Mouse (Mus musculus) cerebellum, adult (tissue): ENCODE data around the gene Hist1h3h.
A peak's percentile ranks its signal among the peaks of the same experiment; 100 is the strongest.
"Not testable (repeated sequence)": the region's sequence is repeated elsewhere in the genome, so short reads cannot be mapped to it uniquely, and the experiment has no call there.

ENCODE experiments used
- ATAC-seq: cut with Nextera tagmentation; 2 replicates; pipeline ENCODE4 v1.9.2; 2017; ENCODE audit warnings: mild to moderate bottlenecking, moderate library complexity, mixed read lengths; ENCODE audit not compliant: insufficient number of reproducible peaks, low FRiP score, low TSS enrichment

The Hist1h3h gene

DNA sequence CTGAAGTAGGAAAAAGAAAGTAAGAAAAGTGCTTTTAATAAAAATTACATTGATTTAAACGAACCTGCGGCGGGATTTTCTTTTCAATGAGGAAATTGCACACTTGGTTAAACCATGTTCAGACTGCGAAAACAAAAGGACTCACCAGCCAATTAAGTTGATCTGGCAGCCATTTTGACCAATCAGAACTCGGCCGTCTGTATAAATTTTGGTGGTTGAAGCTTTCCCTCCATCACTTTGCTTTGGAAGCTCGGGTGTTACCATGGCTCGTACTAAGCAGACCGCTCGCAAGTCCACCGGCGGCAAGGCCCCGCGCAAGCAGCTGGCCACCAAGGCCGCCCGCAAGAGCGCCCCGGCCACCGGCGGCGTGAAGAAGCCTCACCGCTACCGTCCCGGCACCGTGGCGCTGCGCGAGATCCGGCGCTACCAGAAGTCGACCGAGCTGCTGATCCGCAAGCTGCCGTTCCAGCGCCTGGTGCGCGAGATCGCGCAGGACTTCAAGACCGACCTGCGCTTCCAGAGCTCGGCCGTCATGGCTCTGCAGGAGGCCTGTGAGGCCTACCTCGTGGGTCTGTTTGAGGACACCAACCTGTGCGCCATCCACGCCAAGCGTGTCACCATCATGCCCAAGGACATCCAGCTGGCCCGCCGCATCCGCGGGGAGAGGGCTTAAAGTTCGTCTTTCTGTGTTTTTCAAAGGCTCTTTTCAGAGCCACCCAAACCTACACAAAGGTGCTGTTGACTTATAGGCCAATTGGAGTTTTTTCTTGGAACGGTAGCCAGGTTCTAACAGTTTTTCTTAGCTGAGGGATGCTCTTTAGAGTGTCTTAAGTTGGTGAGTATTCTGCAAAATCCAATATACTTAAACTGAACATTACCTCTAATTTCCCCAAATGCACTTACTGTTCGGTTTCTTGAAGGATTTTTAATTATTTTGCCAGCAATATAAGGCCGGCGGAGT is at the start of gene Hist1h3h:
Gene Hist1h3h (plus strand): TSS at position 263 of the 961 bp plus-strand sequence.
- ATAC-seq: peak; percentile 36; the same call in 1 of the 2 replicates

DNA sequence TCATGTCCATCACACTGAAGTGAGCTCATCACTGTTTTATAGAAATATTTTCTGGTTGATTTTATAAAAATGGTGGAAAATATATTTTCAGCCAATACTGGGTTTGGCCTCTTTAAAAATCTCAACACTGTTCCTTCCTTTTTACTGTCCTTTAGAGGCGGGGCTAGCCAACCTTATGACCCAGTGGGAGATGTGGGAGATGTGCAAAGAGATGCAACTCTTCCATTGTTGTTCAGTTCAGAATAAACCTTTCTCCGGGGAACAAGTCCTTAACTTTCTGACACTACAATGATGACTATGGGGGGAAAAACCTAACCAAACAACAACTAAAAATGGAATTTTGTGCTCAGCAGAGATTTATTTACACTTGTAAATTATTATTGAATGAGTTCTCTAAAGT is 40.2 kb upstream of the Hist1h3h start, which contains the start of gene Olfr1360:
Gene Olfr1360 (minus strand): TSS at position 101 of the 400 bp plus-strand sequence.
- no peak for ATAC-seq

DNA sequence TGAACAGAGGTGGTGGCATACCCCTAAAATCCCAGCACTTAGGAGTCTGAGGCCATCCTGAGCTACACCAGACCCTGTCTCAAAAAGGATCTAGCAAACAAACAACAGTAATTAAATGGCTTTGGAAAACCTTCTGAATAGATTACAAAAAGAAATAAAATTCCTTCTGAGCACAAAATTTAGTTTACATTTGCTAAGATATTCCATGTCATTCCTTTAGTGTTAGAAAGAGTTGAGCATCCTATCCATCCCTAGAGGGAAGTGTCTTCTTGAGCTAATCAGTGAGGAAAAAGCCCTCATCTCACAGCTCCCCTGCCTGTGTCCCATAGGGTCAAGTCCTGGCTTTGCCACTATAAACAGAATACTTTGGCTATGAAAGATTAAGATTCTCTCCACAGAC is 19.6 kb upstream of the Hist1h3h start, which contains the start of gene Olfr1359:
Gene Olfr1359 (plus strand): TSS at position 301 of the 400 bp plus-strand sequence.
- no peak for ATAC-seq

- ATAC-seq: no peak
Observed at GRCm38 (mm10) chr13:21706669-21707068, 10.8 kb upstream of the Hist1h3h start.

DNA sequence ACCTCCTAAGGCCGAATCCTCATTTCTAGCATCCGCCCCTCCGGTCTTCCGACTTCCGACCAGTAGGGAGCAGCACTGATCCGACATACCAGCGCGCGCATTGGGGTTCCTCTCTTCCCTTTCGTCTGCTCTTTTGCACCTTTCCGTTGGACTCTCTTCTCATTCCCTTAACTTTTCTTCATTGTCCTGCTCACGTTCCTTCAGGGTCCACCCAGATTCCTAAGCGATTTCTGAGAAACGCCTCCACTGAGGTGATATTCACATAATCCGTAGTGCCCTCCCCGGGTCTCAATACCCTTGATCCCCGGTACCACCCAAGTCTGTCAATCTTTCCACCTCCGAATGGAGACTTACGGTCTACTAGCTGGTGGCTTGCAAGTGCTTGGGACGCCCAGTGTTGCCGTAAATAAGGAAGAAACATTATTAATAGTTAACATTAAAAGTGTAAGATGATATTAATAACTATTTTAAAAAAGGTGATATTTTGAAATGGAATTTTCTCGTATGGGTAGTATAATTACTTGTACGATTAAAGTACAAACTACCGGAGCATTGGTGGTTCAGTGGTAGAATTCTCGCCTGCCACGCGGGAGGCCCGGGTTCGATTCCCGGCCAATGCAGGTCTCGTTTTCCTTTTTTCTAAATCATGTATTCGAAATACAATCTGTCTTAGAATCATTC is 7.3 kb upstream of the Hist1h3h start:
- peak; percentile 83 for ATAC-seq

DNA sequence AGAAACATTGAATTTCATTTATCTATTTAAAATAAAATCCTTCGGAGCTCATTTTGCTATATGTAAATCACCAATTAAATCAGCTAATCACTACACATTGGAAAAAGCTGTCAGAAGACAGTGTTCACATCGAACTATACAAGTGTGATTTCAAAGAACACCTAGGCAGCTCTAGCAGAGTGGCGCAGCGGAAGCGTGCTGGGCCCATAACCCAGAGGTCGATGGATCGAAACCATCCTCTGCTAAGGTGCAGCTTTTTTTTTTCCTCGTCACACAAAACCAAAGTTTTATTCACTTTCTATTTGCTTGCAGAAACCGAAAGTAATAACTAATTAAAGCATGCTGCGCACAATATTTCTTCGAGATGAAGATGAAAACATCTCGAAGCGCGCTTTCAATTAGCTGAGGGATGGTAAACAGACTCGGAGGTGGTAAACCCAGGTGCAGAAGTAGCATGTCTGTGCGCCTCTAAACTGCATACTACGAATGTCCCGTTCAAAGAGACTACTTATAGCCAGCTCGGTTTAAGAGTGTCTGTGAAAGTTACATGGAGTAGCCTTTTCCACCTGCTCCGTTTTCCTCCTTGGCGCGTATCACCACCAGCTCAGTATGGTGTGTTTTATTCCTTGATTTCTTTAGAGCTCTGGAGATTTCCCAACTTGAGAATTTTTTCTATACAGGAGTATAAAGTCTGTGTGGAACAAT is 6.5 kb upstream of the Hist1h3h start:
- ATAC-seq: peak; percentile 38; the same call in 1 of the 2 replicates

GRCm38 (mm10) chr13:21711698-21712097 is 5.8 kb upstream of the Hist1h3h start:
- no peak for ATAC-seq

DNA sequence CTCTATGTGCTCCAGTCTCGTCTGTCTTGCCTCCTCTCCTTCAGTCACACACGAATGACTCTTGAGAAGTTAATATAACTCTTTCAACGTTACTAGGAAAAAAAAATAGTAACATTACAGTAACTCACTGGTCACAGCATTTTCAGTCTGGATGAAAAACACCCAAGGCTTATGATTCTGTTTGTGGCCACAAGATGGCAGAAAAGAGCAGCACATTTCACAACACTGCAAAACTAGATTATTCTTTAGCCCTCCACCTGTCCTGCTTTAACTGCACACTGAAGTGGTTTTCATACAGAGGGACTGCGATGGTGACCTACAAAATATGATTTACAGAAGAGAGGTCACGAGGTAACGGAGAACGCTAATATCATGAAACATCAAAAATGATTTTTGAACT is 2.7 kb upstream of the Hist1h3h start:
- ATAC-seq: no peak; the same call in 1 of the 2 replicates

GRCm38 (mm10) chr13:21715131-21715863 is 2.2 kb upstream of the Hist1h3h start:
- ATAC-seq: no peak

- ATAC-seq: peak; percentile 96
Observed at GRCm38 (mm10) chr13:21715864-21716539, 1.5 kb upstream of the Hist1h3h start, which contains the start of the genes Hist1h2bl and Hist1h2ai. Hist1h2bl (minus strand) TSS chr13:21716143. Hist1h2ai (plus strand) TSS chr13:21716422.

GRCm38 (mm10) chr13:21716540-21717391 is 693 bp upstream of the Hist1h3h start:
- ATAC-seq: not testable (repeated sequence)

- ATAC-seq: no peak
Observed at GRCm38 (mm10) chr13:21718381-21719080, 1.1 kb downstream of the Hist1h3h start.

DNA sequence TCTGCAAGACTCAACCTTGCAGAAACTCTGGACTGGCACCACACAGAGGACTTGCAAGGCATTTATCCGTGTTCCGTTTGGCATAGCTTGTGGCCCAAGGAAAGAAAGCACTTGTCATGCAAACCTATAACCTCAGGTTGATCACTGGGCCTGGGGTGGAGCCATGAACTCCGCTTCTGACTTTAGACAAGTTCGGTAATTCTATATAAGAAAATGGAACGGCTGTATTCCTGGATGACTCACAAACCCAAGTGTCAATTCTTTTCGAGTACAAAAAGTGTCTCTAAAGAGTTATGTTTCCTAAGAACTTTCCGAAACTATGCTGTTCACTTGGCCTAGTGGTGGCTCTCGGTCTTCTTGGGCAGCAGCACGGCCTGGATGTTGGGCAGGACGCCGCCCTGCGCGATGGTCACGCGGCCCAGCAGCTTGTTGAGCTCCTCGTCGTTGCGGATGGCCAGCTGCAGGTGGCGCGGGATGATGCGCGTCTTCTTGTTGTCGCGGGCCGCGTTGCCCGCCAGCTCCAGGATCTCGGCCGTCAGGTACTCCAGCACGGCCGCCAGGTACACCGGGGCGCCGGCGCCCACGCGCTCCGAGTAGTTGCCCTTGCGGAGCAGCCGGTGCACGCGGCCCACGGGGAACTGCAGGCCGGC is 3.8 kb downstream of the Hist1h3h start:
- ATAC-seq: not testable (repeated sequence)

GRCm38 (mm10) chr13:21721757-21722372 is 4.4 kb downstream of the Hist1h3h start, which contains the start of gene Hist1h2bm:
Hist1h2bm (plus strand) TSS chr13:21722044.
- ATAC-seq: peak; percentile 100

DNA sequence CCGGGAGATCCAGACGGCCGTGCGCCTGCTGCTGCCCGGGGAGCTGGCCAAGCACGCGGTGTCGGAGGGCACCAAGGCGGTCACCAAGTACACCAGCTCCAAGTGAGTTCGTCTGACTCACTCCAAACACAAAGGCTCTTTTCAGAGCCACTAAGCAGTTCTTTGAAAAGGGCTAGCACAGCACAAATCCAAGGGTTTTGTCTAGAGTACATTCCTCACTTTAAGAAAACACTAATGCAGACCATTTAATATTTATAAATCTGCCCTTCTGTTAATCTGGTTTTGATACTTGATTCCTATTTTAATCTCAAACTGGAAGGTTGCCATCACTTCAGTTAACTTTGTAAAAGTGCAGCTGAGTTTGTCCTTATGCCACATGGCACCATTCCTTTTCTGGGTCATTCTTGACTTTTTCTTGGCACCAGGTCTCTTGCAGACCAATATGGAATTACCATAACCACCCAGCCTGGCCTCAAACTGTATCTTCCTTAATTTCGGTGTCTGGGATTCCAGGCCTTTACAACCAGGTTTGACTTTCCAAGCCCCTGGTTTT is 5.0 kb downstream of the Hist1h3h start:
- no peak for ATAC-seq
